Mouse (Mus musculus) stomach, postnatal 0 days (tissue): Measurements from ENCODE around the gene Aamdc. TPM values are rescaled to one million over a fixed set of nuclear protein-coding genes. Genes with fewer than 3 reads are reported as not detected.

Experiments used
- ATAC-seq: fragments of 200-750 bp; cut with Nextera tagmentation; 2 replicates; pipeline ENCODE4 v1.8.0; 2017; ENCODE audit not compliant: low FRiP score, low TSS enrichment
- DNase-seq: peaks from one replicate; pipeline ENCODE4 v3.0.0-alpha.2; 2016; ENCODE audit warnings: low spot score
- H3K27ac ChIP-seq: fragments of 300-500 bp; sonication (generic); replicated peaks from 2 replicates; pipeline ENCODE4 v1.5.1; 2014; ENCODE audit warnings: mild to moderate bottlenecking, control low read depth
- H3K27me3 ChIP-seq: fragments of 300-500 bp; sonication (generic); 2 replicates; pipeline ENCODE4 v1.6.1; 2014; ENCODE audit warnings: low read length; ENCODE audit not compliant: control insufficient read depth, insufficient read depth
- H3K36me3 ChIP-seq: fragments of 300-500 bp; sonication (generic); 2 replicates; pipeline ENCODE4 v1.6.1; 2014; ENCODE audit warnings: low read length, mixed read lengths; ENCODE audit not compliant: control insufficient read depth, insufficient read depth
- H3K4me1 ChIP-seq: fragments of 300-500 bp; sonication (generic); replicated peaks from 2 replicates; pipeline ENCODE4 v1.6.1; 2014; ENCODE audit warnings: antibody characterized with exemption; ENCODE audit not compliant: control insufficient read depth, insufficient read depth
- H3K4me2 ChIP-seq: fragments of 300-500 bp; sonication (generic); replicated peaks from 2 replicates; pipeline ENCODE4 v1.6.1; 2014; ENCODE audit warnings: low read depth, mild to moderate bottlenecking, control low read depth, moderate library complexity
- H3K4me3 ChIP-seq: fragments of 300-500 bp; sonication (generic); 2 replicates; pipeline ENCODE4 v1.5.1; 2014; ENCODE audit warnings: low read depth, low read length, control low read depth
- H3K9ac ChIP-seq: fragments of 300-500 bp; sonication (generic); 2 replicates; pipeline ENCODE4 v1.6.1; 2014; ENCODE audit warnings: mild to moderate bottlenecking, low read length, control low read depth, mixed read lengths
- H3K9me3 ChIP-seq: fragments of 300-500 bp; sonication (generic); 2 replicates; pipeline ENCODE4 v1.6.1; 2016; ENCODE audit warnings: low read length; ENCODE audit not compliant: control insufficient read depth
- CTCF ChIP-seq: IDR thresholded peaks from 2 replicates; pipeline ENCODE4 v1.5.1; 2016; ENCODE audit warnings: antibody characterized with exemption, low read depth, mild to moderate bottlenecking, moderate library complexity
- EP300 ChIP-seq: optimal IDR thresholded peaks from 2 replicates; pipeline ENCODE3; 2016; ENCODE audit warnings: antibody characterized with exemption
- WGBS: fragments of 180-500 bp; shearing (Covaris S2); extraction: QIAGEN DNeasy Blood & Tissue Kit; methylation state at CpG from one replicate; pipeline ENCODE4 v1.1.7; 2014; 5-methylcytosine and 5-hydroxymethylcytosine counted together
- polyA plus RNA-seq: library from polyadenylated mRNA; unstranded; fragments of >200 nt; fragmentation: Nextera tagmentation; extraction: Ambion mirVana; gene quantifications from 2 replicates; pipeline ENCODE4 v1.2.1, GENCODE M21; 2015

Aamdc gene
- polyA plus RNA-seq, 1 experiment from 2014 or later, result 43.4 TPM

DNA sequence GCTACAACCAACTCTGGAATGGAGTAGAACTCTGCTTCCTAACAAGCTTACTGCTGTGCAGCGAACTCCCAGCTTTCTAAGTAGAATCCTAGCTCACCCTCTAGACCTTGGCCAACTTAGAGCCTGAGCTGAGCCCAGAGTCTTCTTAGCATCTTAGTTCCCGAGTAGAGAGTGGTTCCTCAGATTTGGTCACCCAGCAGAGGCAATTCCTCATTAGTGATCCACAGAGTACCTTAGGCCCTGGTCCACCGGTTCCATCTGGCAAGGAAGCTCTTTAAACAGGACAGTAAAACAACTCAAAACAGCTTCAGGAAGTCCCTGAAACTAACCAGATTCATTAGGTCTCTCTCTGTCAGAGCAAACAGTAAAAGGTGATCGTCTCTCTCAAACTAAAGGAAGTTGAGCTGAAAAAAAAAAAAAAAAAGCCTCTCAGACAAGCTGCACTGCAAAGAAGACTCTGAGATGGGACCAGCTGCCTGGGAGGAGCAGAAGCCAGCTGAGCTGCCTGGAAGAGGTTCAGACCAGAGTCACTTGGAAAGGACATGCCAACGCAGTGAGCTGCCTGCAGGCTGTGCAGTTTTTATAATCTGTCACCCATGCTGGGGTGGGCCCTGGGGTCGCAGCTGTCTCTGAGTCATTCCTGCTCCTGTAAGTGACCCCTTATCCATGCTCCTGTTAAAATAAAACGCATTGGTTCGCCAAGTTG is 783 bp downstream of the Aamdc start:
- Histone ChIP-seq H3K9me3 (no peaks in the 10 kb centered on the region), H3K4me2 (peak overlapping the region; percentile 86), H3K27ac (peak overlapping the region; percentile 98), H3K9ac (peak overlapping the region; percentile 67), H3K27me3 (no peaks in the 10 kb centered on the region), H3K36me3 (no peaks in the 10 kb centered on the region), H3K4me1 (no peaks in the 10 kb centered on the region), H3K4me3 (peak overlapping the region; percentile 100)
- WGBS, result 25% methylated on average over 8 of the region's 8 CpGs
- ATAC-seq (no peak), DNase-seq (peak; percentile 44)
- no peak for TF ChIP-seq EP300
- TF ChIP-seq CTCF, result no peak

DNA sequence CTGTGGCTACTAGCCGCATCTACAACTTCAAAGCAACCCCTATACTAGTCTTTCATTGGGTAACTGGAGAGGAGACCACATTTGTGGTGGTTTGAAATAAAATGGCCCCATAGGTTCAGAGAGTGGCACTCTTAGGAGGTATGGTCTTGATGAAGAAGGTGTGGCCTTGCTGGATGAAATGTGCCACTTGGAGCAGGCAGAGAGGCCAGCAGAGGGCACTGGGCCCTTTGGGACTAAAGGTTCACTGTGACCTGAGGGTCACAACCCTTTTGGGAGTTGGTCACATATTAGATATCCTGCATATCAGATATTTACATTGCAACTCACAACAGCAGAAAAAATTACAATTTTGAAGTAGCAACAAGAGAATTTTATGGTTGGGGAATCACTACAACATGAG is 8.9 kb downstream of the Aamdc start:
- H3K9me3 ChIP-seq, result no peaks in the 10 kb centered on the region
- WGBS, result 88% methylated on average over 1 of the region's 1 CpGs
- no peaks in the 10 kb centered on the region for H3K27me3 ChIP-seq
- no peak overlapping the region for H3K4me2 ChIP-seq
- TF ChIP-seq EP300, result no peak
- peak; percentile 54 for TF ChIP-seq CTCF
- DNase-seq (no peak), ATAC-seq (no peak)
- H3K27ac ChIP-seq, result no peak overlapping the region
- no peaks in the 10 kb centered on the region; the same call in 1 of the 2 replicates for H3K36me3 ChIP-seq
- H3K4me3 ChIP-seq, result no peak overlapping the region
- no peaks in the 10 kb centered on the region for H3K4me1 ChIP-seq
- H3K9ac ChIP-seq, result no peak overlapping the region

DNA sequence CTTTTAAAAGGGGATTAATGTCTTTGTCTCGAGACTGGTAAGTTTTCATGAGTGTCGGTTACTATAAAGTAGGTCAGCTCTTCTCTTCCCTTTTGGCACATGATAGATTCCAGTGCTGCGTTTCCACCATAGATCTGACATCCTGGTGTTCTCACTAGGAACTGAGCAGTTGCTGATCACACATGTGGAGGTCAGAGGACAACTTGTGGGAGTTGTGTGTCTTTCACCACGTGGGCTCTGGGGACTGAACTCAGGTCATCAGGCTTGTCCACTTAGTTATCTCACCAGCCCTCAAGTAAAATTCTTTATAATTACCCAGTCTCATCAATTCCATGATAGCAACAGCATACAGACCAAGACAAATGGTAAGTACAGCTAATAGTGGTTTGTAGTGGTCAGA is 9.9 kb downstream of the Aamdc start:
- Histone ChIP-seq H3K4me1 (no peaks in the 10 kb centered on the region), H3K27ac (no peak overlapping the region), H3K4me3 (no peak overlapping the region), H3K9me3 (no peaks in the 10 kb centered on the region), H3K27me3 (no peaks in the 10 kb centered on the region), H3K36me3 (no peaks in the 10 kb centered on the region; the same call in 1 of the 2 replicates), H3K4me2 (no peak overlapping the region), H3K9ac (no peak overlapping the region)
- 76% methylated on average over 4 of the region's 4 CpGs for WGBS
- no peak for ATAC-seq
- no peak for TF ChIP-seq CTCF
- no peak for TF ChIP-seq EP300
- DNase-seq, result no peak

DNA sequence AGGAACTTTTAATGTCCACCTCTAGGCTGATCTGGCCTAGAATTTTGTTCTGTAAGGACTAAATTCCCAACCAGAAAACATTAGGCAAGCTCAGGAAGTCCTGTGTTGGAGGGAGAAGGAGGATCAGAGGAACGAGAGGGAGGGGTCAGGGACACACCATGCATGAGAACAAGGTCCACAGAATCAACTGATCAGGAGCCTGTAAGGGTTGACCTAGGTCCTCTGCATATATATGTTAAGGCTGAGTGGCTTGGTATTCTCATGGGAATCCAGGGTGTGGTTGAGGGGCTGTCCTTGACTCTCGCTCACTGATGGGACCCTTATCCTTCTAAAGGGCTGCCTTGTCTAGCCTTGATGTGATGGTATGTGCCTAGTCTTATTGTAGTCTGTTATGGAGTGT is 15.7 kb downstream of the Aamdc start:
- Histone ChIP-seq H3K4me3 (no peak overlapping the region), H3K36me3 (no peaks in the 10 kb centered on the region; the same call in 1 of the 2 replicates), H3K27me3 (no peaks in the 10 kb centered on the region), H3K9ac (no peak overlapping the region), H3K4me2 (no peak overlapping the region), H3K4me1 (no peaks in the 10 kb centered on the region), H3K27ac (no peak overlapping the region), H3K9me3 (no peaks in the 10 kb centered on the region)
- ATAC-seq (no peak), DNase-seq (no peak)
- WGBS, result 89% methylated on average over 2 of the region's 2 CpGs
- TF ChIP-seq CTCF, result no peak
- TF ChIP-seq EP300, result no peak

DNA sequence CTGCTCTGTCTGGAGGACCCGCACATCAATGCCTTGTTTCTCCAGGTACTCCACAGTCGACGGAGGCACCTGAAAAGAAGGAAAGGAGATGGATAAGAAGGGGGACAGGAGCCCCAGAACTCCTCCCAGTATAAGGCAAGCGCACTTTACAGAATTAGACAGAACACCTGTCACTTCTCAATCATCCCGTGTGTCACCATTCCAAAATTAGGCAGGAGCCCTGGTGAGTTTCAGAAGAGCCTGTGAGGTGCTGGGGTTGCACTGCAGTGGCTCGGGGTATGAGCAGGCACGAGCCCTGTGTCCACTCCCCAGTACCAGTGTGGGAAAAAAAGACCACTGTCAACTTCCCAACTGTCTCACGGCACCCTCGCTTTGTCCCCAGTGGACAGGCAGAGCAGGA is 28.6 kb downstream of the Aamdc start:
- Histone ChIP-seq H3K9me3 (no peaks in the 10 kb centered on the region), H3K4me2 (no peak overlapping the region), H3K9ac (no peak overlapping the region), H3K27ac (no peak overlapping the region), H3K36me3 (peaks cover 2% of the 10 kb centered on the region; the same call in 1 of the 2 replicates), H3K4me3 (no peak overlapping the region), H3K27me3 (no peaks in the 10 kb centered on the region), H3K4me1 (no peaks in the 10 kb centered on the region)
- 86% methylated on average over 9 of the region's 9 CpGs for WGBS
- TF ChIP-seq EP300, result no peak
- TF ChIP-seq CTCF, result no peak
- no peak for DNase-seq
- no peak for ATAC-seq

DNA sequence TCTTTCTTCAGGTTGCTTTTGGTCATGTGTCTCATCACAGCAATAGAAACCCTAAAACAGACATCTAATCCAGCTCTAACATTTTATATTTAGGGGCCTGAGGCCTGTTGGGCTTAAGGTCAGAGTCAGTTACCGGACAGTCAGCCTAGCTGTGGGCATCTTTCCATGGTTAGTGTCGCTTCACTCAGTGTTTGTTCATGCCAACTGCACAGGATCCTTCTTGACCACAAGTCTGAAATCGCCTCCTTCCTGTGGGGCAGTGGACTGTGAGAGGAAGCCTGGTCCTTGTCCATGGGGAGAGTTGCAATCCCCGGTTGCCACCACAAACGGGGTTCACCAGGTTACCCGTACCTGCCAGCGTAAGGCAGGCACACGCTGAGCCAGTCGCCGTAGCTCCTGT is 30.0 kb downstream of the Aamdc start:
- Histone ChIP-seq H3K9ac (no peak overlapping the region), H3K27ac (no peak overlapping the region), H3K9me3 (no peaks in the 10 kb centered on the region), H3K4me1 (no peaks in the 10 kb centered on the region), H3K27me3 (no peaks in the 10 kb centered on the region), H3K36me3 (peaks cover 2% of the 10 kb centered on the region; the same call in 1 of the 2 replicates), H3K4me2 (no peak overlapping the region), H3K4me3 (no peak overlapping the region)
- TF ChIP-seq CTCF (no peak), EP300 (no peak)
- 94% methylated on average over 10 of the region's 10 CpGs for WGBS
- ATAC-seq (no peak), DNase-seq (no peak)
